Mouse (Mus musculus) MEL (cell line): ENCODE data around the gene Frmd4b.

ENCODE experiments used
- CTCF ChIP-seq, 3 experiments: IDR thresholded peaks in 2 of 3; conservative IDR thresholded peaks in 1 of 3; 2 replicates each; pipeline ENCODE4 v1.5.1; 2011 to 2012; ENCODE audit warnings: low read length in 3 of 3, low read depth in 2 of 3, mild to moderate bottlenecking in 2 of 3, improper control_type of control experiment in 1 of 3, inconsistent platforms in 1 of 3, mixed read lengths in 1 of 3, moderate library complexity in 1 of 3; ENCODE audit not compliant: control insufficient read depth in 1 of 3, insufficient read depth in 1 of 3, poor library complexity in 1 of 3, severe bottlenecking in 1 of 3
- HCFC1 ChIP-seq: IDR thresholded peaks from 2 replicates; pipeline ENCODE4 v1.6.1; 2012; ENCODE audit warnings: low read depth, mild to moderate bottlenecking, inconsistent platforms, low read length, improper control_type of control experiment, moderate library complexity
- JUND ChIP-seq: IDR thresholded peaks from 2 replicates; pipeline ENCODE4 v1.6.1; 2011; ENCODE audit warnings: low read depth, mild to moderate bottlenecking, improper control_type of control experiment, low read length
- MAX ChIP-seq: IDR thresholded peaks from 2 replicates; pipeline ENCODE4 v1.6.1; 2011; ENCODE audit warnings: low read length, improper control_type of control experiment
- NELFE ChIP-seq: IDR thresholded peaks from 2 replicates; pipeline ENCODE4 v1.6.1; 2011; ENCODE audit warnings: low read depth, low read length, improper control_type of control experiment
- RAD21 ChIP-seq: IDR thresholded peaks from 2 replicates; pipeline ENCODE4 v1.6.1; 2011; ENCODE audit warnings: mild to moderate bottlenecking, low read depth, low read length, improper control_type of control experiment
- RCOR1 ChIP-seq: IDR thresholded peaks from 2 replicates; pipeline ENCODE4 v1.6.1; 2012; ENCODE audit warnings: low read depth, mild to moderate bottlenecking, inconsistent platforms, low read length, improper control_type of control experiment
- TBP ChIP-seq: IDR thresholded peaks from 2 replicates; pipeline ENCODE4 v1.8.0; 2011; ENCODE audit warnings: low read depth, low read length, improper control_type of control experiment
- USF1 ChIP-seq: IDR thresholded peaks from 2 replicates; pipeline ENCODE4 v1.6.1; 2014; ENCODE audit warnings: low read depth, mild to moderate bottlenecking, inconsistent platforms, low read length, improper control_type of control experiment, moderate library complexity
- ZC3H11A ChIP-seq: IDR thresholded peaks from 2 replicates; pipeline ENCODE4 v1.6.1; 2012; ENCODE audit warnings: low read depth, mild to moderate bottlenecking, inconsistent platforms, low read length, improper control_type of control experiment

- TF ChIP-seq CTCF (IDR thresholded peaks at IDR 0.05 in 2 of 3, conservative IDR thresholded peaks at IDR 0.05 in 1 of 3; ENCODE audit: control insufficient read depth in 1 of 3, insufficient read depth in 1 of 3, low read depth in 2 of 3, low read length in 3 of 3, poor library complexity in 1 of 3, severe bottlenecking in 1 of 3): no peak
- no peak for TF ChIP-seq RCOR1
- no peak for TF ChIP-seq TBP
- no peak for TF ChIP-seq USF1
- TF ChIP-seq RAD21: no peak
- TF ChIP-seq HCFC1: no peak
- TF ChIP-seq NELFE: no peak
- no peak for TF ChIP-seq ZC3H11A
- TF ChIP-seq JUND: no peak
- TF ChIP-seq MAX: no peak
Observed at GRCm38 (mm10) chr6:97612861-97613260, 4.5 kb downstream of the Frmd4b start.
